Comparison of ENCODE assay signal across 1 mouse cellular context in the genomic region with DNA sequence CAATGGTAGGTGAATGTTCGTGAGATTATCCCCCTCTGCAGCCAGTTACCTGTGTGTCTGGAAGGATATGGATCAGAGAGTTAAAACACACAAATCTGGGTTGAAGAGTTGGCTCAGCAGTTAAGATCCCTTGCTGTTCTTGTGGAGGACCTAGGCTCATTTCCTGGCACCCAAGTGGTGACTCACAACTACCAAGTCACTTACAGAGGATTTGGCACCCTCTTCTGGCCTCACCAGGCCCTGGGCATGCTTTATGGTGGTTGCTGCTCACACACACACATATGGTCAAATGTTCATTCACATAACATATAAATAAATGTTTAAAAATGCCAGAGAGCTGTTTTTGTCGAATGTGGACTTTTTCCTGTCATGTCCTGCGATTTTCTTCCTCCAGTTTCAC.
TF ChIP-seq lines count a peak whose summit lies in the region.

No protein-coding gene starts in this region.

TF ChIP-seq in MEL, 35 proteins besides CTCF, POLR2A, EP300 and RAD21 (continued from another document):
- TF ChIP-seq MEF2A (IDR thresholded peaks at IDR 0.05; ENCODE audit: extremely low read depth, insufficient replicate concordance, low read depth, low read length, poor library complexity, severe bottlenecking) = no peak
- no peak for TF ChIP-seq CHD1 (IDR thresholded peaks at IDR 0.05; ENCODE audit: low read depth, low read length)
- TF ChIP-seq ELF1 (IDR thresholded peaks at IDR 0.05; ENCODE audit: low read depth, low read length) = no peak
- no peak for TF ChIP-seq KAT2A (conservative IDR thresholded peaks at IDR 0.05; ENCODE audit: low read depth, low read length)
